Mouse (Mus musculus) gastrocnemius, adult 2 months (tissue): ENCODE measurements around the gene Atp6v1g3. TPM values are rescaled to one million over a fixed set of nuclear protein-coding genes. Genes with fewer than 3 reads are reported as not detected.

Experiments
- DNase-seq: peaks from one replicate; pipeline ENCODE4 v3.0.0; 2022
- H3K27ac ChIP-seq: fragments of 200-600 bp; 2 replicates; pipeline ENCODE4 v1.8.1; 2022; ENCODE audit warnings: mild to moderate bottlenecking
- H3K4me3 ChIP-seq: fragments of 200-600 bp; 2 replicates; pipeline ENCODE4 v1.8.1; 2022; ENCODE audit warnings: mild to moderate bottlenecking, moderate library complexity
- CTCF ChIP-seq: fragments of 200-600 bp; IDR thresholded peaks from 2 replicates; pipeline ENCODE4 v1.8.1; 2022; ENCODE audit warnings: antibody characterized with exemption, mild to moderate bottlenecking, moderate library complexity
- intact Hi-C: fragments of 180-260 bp; cut with DNase I; formaldehyde crosslinking; loops from one replicate; pipeline ENCODE4 v1.15.1; 2025
- long read RNA-seq, 2 experiments: library from polyadenylated mRNA; stranded (forward); transcript quantifications; one replicate each; pipeline ENCODE4 v2.0.0; 2021
- total RNA-seq, 2 experiments: library from RNA; stranded (reverse); gene quantifications; 2 replicates each; pipeline ENCODE4 v1.2.3; 2021

Gene Atp6v1g3
- total RNA-seq: not detected
- long read RNA-seq, experiment 1: 0 reads
- long read RNA-seq, experiment 2: 0 reads

- intact Hi-C loops: no loop called here
- no peak within 1 kb of the TSS for H3K27ac ChIP-seq
- no peak for TF ChIP-seq CTCF
Observed at GRCm38 (mm10) chr1:138273438-138273837, at the start of gene Atp6v1g3. Atp6v1g3 (plus strand) TSS chr1:138273738.

DNA sequence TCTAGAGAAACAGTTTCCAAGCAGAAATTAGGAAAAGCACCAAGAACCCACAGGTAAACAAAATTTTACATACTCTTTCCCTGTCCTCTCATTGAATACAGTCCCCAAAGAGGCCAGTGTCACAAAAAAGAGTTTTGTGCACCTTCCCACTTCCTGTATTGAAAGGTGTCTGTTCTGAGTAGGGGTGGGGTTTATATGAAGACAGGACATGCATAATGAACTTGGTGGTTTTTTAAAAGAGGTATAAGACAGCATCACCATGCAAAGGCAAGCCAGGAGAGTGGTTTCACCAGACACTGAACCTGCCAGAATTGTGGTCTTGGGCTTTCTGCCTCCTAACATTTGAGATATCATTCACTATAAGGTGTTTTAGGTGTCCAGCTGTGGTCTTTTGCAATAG lies 40.5 kb upstream of the Atp6v1g3 start:
- H3K4me3 ChIP-seq: no peak overlapping the region
- no peak for TF ChIP-seq CTCF
- intact Hi-C loops: no loop called here
- H3K27ac ChIP-seq: no peak overlapping the region
- DNase-seq: no peak

More at GRCm38 (mm10) chr1:138273438-138273837, at the start of gene Atp6v1g3:
- DNase-seq: no peak
- H3K4me3 ChIP-seq: no peak within 1 kb of the TSS

DNA sequence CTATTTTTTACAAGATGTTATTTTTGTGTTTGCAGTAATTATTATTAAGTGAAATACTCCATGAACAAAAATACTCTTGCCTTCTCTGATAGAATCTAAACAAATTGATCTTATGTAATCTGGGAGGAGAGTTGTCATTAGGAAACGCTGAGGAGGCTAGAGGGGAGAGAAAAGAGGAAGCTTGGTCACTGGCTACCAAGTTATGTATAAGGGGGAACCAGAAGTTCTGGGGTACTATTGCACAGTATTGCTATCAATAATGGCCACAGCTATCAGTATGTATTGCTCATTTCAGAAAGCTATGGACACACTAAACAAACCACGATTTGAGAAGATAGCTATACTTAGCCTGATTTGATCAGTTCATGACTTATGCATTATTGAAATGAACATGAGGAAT lies 36.3 kb upstream of the Atp6v1g3 start:
- DNase-seq: no peak
- TF ChIP-seq CTCF: no peak
- intact Hi-C loops: no loop called here
- Histone ChIP-seq H3K27ac (no peak overlapping the region), H3K4me3 (no peak overlapping the region)

DNA sequence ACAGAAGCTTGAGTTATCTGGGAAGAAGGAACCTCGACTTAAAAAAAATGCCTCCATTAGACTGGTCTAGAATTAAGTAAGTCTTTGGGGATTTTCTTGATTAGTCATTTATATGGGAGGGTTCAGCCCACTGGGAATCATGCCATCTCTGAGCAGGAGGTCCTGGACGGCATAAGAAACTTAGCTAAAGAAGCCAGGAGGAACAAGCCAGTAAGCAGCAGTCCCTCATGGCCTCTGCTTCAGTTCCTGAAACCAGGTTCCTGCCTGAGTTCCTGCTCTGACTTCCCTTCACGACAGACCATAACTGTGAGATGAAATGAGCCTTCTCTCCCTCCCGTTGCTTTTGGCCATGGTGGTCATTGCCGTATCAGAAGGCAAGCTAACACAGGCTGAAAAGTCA lies 29.6 kb upstream of the Atp6v1g3 start:
- DNase-seq: no peak
- Histone ChIP-seq H3K27ac (no peak overlapping the region), H3K4me3 (peak overlapping the region; percentile 17; the same call in 1 of the 2 replicates)
- intact Hi-C loops: no loop called here
- no peak for TF ChIP-seq CTCF

DNA sequence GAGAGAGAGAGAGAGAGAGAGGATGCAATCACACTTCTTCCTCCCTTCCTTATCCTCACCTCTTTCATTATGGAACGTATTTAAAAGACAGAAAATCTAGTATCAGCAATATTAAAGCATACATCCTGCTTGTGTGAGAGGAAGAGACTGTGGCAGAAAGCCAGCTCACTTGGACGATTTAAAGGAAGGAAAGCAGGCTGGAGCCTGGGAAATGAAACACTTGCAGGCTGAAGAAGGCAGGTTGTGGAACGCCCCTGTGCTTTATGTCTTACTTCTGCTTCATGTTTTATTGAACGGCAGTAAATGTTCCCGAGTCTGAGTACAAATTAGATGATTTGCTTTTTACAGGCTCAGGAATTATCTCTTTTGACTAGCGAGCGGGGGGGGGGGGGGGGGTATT lies 29.1 kb upstream of the Atp6v1g3 start:
- peak overlapping the region; percentile 43 for H3K4me3 ChIP-seq
- intact Hi-C loops: no loop called here
- no peak for DNase-seq
- no peak for TF ChIP-seq CTCF
- H3K27ac ChIP-seq: no peak overlapping the region

GRCm38 (mm10) chr1:138245103-138245502 lies 28.4 kb upstream of the Atp6v1g3 start:
- intact Hi-C loops: no loop called here
- TF ChIP-seq CTCF: no peak
- Histone ChIP-seq H3K4me3 (no peak overlapping the region), H3K27ac (no peak overlapping the region)
- no peak for DNase-seq

DNA sequence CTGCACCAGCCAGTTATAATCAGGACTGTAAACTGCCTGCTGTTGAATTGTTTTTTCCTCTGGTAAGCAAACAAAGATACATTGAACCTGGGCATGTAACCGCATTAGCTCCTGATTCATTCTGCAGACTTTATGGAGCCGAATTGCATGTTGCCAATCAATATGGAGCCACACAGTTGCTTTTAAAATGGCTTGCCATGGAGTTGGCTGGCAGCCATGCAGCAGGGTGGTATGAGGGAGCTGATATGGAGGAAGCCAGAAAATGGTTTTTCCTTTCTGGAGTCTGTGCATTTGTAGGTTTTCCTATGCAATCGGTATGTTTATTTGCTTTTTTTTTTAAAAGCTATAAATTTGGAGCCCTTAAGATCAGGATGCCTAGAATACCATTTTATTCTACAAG lies 28.0 kb upstream of the Atp6v1g3 start:
- no peak for TF ChIP-seq CTCF
- Histone ChIP-seq H3K4me3 (no peak overlapping the region), H3K27ac (no peak overlapping the region)
- intact Hi-C loops: no loop called here
- no peak for DNase-seq

DNA sequence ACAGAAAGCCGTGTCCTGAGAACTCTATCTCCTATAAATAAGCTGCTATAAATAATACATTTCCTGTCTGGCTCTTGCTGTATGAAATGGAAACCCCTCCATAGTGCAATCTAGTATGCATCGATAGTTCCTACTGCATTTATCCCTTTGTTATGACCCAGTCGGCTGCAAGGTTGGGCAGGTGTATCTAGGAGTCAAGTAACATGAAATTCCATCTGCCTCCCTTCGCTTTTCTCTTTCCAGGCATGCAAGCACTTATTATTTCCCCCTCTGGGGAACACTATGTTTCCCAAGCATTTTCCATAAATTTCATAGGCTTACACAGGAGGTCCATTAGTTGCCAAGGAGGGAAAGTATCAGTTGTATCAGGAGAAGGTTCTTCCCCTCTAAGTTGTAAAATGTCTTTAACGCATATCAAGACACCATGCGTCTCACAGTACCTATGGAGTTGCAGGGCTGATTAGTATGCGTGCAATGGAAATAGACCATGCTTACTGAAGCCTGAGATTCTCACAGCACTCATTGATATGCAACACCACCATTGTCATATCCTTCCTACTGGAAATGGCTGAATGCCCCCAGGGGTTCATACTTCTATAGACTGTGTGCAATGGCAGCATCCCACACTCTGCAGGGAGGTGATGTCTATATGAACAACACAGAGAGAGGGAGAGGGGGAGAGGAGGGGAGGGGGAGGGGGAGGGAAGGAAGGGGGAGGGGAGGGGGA lies 26.9 kb upstream of the Atp6v1g3 start:
- intact Hi-C loops: no loop called here
- no peak for TF ChIP-seq CTCF
- DNase-seq: no peak
- no peak overlapping the region for H3K4me3 ChIP-seq
- H3K27ac ChIP-seq: no peak overlapping the region

- intact Hi-C loops: no loop called here
- no peak for TF ChIP-seq CTCF
- H3K27ac ChIP-seq: no peak overlapping the region
- DNase-seq: no peak
- H3K4me3 ChIP-seq: no peak overlapping the region
Observed at GRCm38 (mm10) chr1:138247699-138248483, 25.6 kb upstream of the Atp6v1g3 start.

GRCm38 (mm10) chr1:138248770-138249169 lies 24.8 kb upstream of the Atp6v1g3 start:
- H3K4me3 ChIP-seq: no peak overlapping the region
- no peak overlapping the region for H3K27ac ChIP-seq
- intact Hi-C loops: no loop called here
- no peak for TF ChIP-seq CTCF
- DNase-seq: no peak

- no peak for DNase-seq
- TF ChIP-seq CTCF: no peak
- H3K4me3 ChIP-seq: no peak overlapping the region
- intact Hi-C loops: no loop called here
- H3K27ac ChIP-seq: no peak overlapping the region
Observed at GRCm38 (mm10) chr1:138250951-138251350, 22.6 kb upstream of the Atp6v1g3 start.

DNA sequence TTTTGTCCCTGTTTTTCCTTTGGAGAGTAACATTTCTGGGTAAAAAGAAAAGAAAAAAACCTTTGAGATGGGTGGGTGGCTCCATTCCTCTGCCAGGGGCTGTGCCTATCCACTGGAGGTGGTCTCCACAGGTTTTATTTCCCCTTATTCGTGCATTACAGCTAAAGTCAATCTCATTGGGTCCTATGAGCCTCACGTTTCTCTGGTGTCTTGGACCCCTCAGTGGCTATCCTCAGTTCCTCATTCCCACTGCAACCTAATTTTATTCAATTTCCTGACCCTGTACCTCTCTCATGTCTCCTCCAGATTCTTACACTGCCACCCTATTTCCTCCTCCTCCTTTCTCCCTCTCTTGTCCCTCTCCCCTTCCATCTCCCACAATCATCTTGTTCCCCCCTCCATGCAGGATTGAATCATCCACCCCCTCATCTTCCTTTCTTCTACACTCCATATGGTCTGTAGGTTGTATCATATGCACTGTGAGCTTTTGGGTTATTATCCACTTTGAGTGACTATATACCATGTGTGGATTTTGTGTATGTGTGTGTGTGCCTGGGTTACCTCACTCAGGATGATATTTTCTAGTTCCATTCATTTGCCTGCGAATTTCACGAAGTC lies 17.3 kb upstream of the Atp6v1g3 start:
- intact Hi-C loops: no loop called here
- Histone ChIP-seq H3K27ac (no peak overlapping the region), H3K4me3 (no peak overlapping the region)
- TF ChIP-seq CTCF: no peak
- DNase-seq: no peak

DNA sequence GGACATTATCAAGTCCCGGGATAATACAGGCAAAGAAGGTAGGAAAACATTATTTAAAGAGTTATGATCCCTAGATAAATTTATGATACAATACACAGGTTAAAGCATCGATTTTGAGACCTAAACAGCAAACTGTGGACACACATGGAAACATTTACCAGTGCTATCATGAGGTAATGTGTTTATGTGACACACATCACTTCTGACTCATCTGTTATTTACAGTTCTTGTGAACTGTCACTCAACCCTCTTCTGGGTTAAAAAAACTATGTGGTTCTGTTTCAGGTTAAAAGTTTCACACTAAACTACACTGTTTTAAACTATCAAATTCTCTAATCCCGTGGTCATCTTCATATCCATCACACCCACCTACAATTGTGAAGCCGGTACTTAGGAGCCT lies 14.8 kb upstream of the Atp6v1g3 start:
- TF ChIP-seq CTCF: no peak
- Histone ChIP-seq H3K4me3 (no peak overlapping the region), H3K27ac (no peak overlapping the region)
- intact Hi-C loops: no loop called here
- no peak for DNase-seq
